Mouse (Mus musculus): ENCODE results near the gene Tedc1.

DNA sequence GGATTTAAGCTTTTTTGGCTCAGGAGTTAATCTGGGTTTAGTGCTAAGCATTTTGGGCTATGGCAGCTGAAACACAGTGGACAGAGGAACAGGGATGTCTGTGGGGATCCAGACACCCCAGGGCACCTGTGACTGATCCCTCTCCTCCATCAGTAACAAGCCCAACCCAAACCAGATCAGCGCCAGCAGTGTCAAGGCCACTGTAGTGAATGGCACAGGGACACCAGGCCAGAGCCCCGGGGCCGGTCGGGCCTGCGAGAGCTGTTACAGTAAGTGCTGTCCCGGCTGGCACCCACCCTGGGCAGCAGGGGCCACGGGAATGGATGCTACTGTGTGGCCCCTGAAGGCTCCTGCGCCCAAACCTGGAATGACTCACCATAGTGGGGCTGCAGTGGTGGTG lies 25.5 kb upstream of the Tedc1 start:
- TF ChIP-seq CTCF (IDR thresholded peaks at IDR 0.05; ENCODE audit: insufficient read depth, low read length) (no peak), POLR2A (IDR thresholded peaks at IDR 0.05; ENCODE audit: borderline replicate concordance, extremely low read depth, low read depth, low read length) (no peak)

Measured in lung, adult 2 months (tissue).